Mouse (Mus musculus) ES-E14 (cell line): ENCODE data around the gene Tbc1d10b. TPM values are rescaled to one million over a fixed set of nuclear protein-coding genes. Genes with fewer than 3 reads are reported as not detected.

ENCODE experiments used
- DNase-seq: peaks from one replicate; pipeline ENCODE4 v3.0.0-alpha.2; 2013; ENCODE audit warnings: low read depth, low spot score
- H3K27ac ChIP-seq: 2 replicates; pipeline ENCODE4 v1.5.1; 2012; ENCODE audit warnings: low read depth, mild to moderate bottlenecking, low read length, moderate library complexity, mixed read lengths; ENCODE audit not compliant: poor library complexity, insufficient read depth, severe bottlenecking
- H3K36me3 ChIP-seq: 2 replicates; pipeline ENCODE4 v1.6.1; 2012; ENCODE audit warnings: mild to moderate bottlenecking, low read length, moderate library complexity, mixed read lengths; ENCODE audit not compliant: control insufficient read depth, poor library complexity, insufficient read depth, severe bottlenecking
- H3K4me1 ChIP-seq, 2 experiments: fragments of 150-350 bp in 1 of 2; sonication (generic) in 1 of 2; 2 replicates each; pipeline ENCODE4 v1.6.1; 2012; ENCODE audit warnings: low read length in 2 of 2, mild to moderate bottlenecking in 1 of 2, mixed read lengths in 1 of 2; ENCODE audit not compliant: control insufficient read depth in 2 of 2, insufficient read depth in 2 of 2, poor library complexity in 1 of 2
- H3K4me3 ChIP-seq, 2 experiments: fragments of 150-350 bp in 1 of 2; sonication (generic) in 1 of 2; 2 replicates each; pipeline ENCODE4 v1.5.1; 2012; ENCODE audit warnings: low read length in 2 of 2, low read depth in 1 of 2, mild to moderate bottlenecking in 1 of 2, mixed read lengths in 1 of 2; ENCODE audit not compliant: insufficient read depth in 1 of 2, poor library complexity in 1 of 2, severe bottlenecking in 1 of 2
- H3K9ac ChIP-seq: 2 replicates; pipeline ENCODE4 v1.6.1; 2012; ENCODE audit warnings: low read depth, mild to moderate bottlenecking, low read length, mixed read lengths; ENCODE audit not compliant: poor library complexity, insufficient read depth, severe bottlenecking
- H3K9me3 ChIP-seq: fragments of 150-350 bp; sonication (generic); 2 replicates; pipeline ENCODE4 v1.6.1; 2012; ENCODE audit warnings: low read depth, mild to moderate bottlenecking, low read length; ENCODE audit not compliant: control insufficient read depth, insufficient read depth
- CHD2 ChIP-seq: IDR thresholded peaks from 2 replicates; pipeline ENCODE4 v1.6.1; 2014; ENCODE audit warnings: mild to moderate bottlenecking, low read depth, low read length, inconsistent platforms
- HCFC1 ChIP-seq: IDR thresholded peaks from 2 replicates; pipeline ENCODE4 v1.6.1; 2012; ENCODE audit warnings: low read length, inconsistent platforms, borderline replicate concordance; ENCODE audit not compliant: insufficient read depth
- MAFK ChIP-seq: IDR thresholded peaks from 2 replicates; pipeline ENCODE4 v1.6.1; 2014; ENCODE audit warnings: mild to moderate bottlenecking, low read depth, low read length, inconsistent platforms; ENCODE audit not compliant: insufficient read depth
- ZC3H11A ChIP-seq: IDR thresholded peaks from 2 replicates; pipeline ENCODE4 v1.6.1; 2012; ENCODE audit warnings: low read depth, mild to moderate bottlenecking, inconsistent platforms, low read length, borderline replicate concordance
- ZNF384 ChIP-seq: IDR thresholded peaks from 2 replicates; pipeline ENCODE4 v1.6.1; 2012; ENCODE audit warnings: low read depth, low read length, inconsistent platforms
- in situ Hi-C, 2 experiments: fragments of 600-800 bp; cut with MboI; formaldehyde crosslinking; loops; one replicate each; pipeline ENCODE4 v1.15.1; 2025; ENCODE audit warnings: low sequenced_read_pairs in 2 of 2, inconsistent platforms in 1 of 2; ENCODE audit not compliant: unreplicated experiment in 2 of 2
- total RNA-seq: library from RNA; depleted of rRNA; stranded (reverse); fragments of 300-350 nt; gene quantifications from 2 replicates; pipeline ENCODE4 v1.2.3, GENCODE M21; 2012

Tbc1d10b gene
- total RNA-seq, 1 experiment, result 63.3 TPM

DNA sequence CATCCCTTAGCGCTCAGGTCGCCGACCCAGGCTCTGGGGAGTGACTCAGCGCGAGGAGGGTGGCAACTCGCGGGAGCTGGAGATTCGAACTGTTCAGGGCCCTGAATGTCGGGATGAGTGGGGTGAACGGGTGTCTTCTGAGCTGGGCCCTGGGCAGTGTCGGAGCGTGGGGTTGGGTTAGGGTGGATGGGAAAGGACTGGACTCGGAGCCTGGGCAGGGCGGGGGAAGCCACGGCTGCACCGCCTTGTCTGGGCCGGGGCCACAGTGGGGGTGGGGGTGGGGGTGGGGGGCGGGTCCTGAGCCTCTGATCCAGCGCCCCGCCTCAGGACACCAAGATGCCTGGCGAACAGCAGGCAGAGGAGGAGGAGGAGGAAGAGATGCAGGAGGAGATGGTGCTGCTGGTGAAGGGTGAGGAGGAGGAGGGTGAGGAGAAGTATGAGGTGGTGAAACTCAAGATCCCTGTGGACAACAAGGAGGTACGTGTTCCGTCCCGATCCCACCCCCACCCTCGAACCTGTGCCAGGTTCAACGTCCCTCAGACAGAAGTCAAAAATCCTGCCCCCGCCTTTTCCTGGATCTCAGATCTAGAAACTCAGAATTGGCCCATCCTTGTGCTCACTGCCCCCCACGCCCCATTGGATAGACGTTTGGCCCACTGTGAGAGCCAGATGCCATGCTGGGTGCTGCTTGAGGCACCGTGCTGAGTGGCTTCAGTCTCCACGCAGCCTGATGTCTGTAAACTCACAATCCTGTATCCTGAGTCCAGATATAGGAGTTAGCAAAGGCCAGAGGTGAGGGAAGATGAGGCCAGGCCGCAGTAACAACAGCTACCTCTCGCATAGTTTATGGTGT, 36.6 kb upstream of the Tbc1d10b start:
- peaks cover 0 to 5% of the 10 kb centered on the region in 2 experiments; a peak in 1 of 4 replicates for H3K4me1 ChIP-seq
- DNase-seq, result no peak
- H3K9me3 ChIP-seq, result peaks cover 3% of the 10 kb centered on the region; the same call in 1 of the 2 replicates
- peak overlapping the region; percentile 95 for H3K9ac ChIP-seq
- TF ChIP-seq MAFK (peak; percentile 35; the same call in 1 of the 2 replicates), ZC3H11A (no peak)
- peak overlapping the region; percentile 86 for H3K27ac ChIP-seq
- peak overlapping the region; percentile 90 to 96 for H3K4me3 ChIP-seq
- in situ Hi-C loops, result no loop called here
- peaks cover 9% of the 10 kb centered on the region; the same call in 1 of the 2 replicates for H3K36me3 ChIP-seq

DNA sequence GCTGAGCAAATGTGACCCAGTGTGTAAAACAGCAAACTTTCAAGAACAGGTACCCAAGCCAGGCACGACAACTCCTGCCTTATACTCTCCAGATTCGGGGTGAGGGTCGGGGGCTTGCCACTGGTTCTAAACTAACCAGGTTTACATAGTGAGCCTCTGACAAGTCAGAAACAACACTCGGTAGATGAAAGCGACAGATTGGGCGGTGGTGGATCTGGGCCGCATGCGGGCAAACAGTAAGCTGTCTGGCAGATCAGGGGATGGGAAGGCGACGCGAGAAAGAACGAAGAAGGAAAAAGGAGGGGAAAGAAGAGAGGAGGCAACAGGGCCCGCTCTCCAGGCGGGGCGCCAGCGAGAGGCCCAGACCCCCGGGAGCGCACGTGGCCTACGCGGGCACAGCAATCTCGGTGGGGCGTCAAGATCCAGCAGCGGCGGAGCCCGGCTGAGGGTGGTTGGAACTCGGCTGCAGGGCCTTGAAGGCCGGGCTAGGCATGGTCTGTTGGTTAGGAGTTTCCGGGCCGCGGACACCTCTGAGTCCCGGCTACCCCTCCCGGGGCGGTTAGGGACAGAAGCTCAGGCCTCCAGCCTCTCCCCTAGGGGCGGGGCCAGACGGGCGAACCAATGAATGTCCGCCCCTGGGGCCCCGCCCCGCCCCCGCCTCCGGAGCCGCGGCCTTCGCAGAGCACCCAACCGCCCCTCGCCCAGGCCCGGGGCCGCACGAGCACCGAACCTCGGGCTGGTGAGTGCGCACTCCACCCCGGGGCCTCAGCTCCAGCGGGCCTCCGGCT, 35.8 kb upstream of the Tbc1d10b start, which contains the start of gene Zfp771:
TSS of gene Zfp771 (plus strand) at position 405 of the 788 bp plus-strand sequence.
- Histone ChIP-seq H3K4me3 (peak within 1 kb of the TSS; percentile 90 to 96), H3K4me1 (peaks cover 0 to 5% of the 10 kb centered on the region in 2 experiments; a peak in 1 of 4 replicates), H3K36me3 (peaks cover 6% of the 10 kb centered on the region; the same call in 1 of the 2 replicates), H3K9me3 (peaks cover 4% of the 10 kb centered on the region; the same call in 1 of the 2 replicates), H3K27ac (peak within 1 kb of the TSS; percentile 86), H3K9ac (peak within 1 kb of the TSS; percentile 95)
- TF ChIP-seq ZNF384, result no peak
- TF ChIP-seq HCFC1, result 0 out of 2 replicates have a peak, but pooled peaks have one; percentile 21
- peak; percentile 91 for DNase-seq
- in situ Hi-C loops, result no loop called here

DNA sequence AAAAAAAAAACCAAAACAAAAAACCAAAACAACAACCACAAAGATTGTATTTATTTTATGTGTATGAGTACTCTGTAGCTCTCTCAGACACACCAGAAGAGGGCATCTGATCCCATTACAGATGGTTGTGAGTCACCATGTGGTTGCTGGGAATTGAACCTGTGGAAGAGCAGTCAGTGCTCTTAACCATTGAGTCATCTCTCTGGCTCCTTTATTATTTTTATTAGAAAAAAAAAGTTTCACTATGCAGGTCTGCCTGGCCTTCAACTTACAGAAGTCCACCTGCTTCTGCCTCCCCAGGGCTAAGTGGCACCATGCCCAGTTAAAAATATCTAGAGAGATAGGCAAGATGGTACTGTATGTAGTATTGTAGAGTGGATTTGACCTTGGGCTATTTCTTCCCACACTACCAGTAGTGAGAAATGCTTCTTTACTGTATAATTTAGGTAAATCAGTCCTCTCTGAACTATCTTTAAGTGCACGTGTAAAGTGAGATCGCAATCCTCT, 35.1 kb upstream of the Tbc1d10b start:
- DNase-seq, result no peak
- H3K27ac ChIP-seq, result no peak overlapping the region
- peaks cover 6% of the 10 kb centered on the region; the same call in 1 of the 2 replicates for H3K9me3 ChIP-seq
- peak overlapping the region in 1 of 2 experiments; percentile 96; a peak in 1 of 4 replicates for H3K4me3 ChIP-seq
- TF ChIP-seq MAFK (no peak), ZNF384 (no peak), ZC3H11A (no peak), HCFC1 (no peak), CHD2 (no peak)
- peak overlapping the region; percentile 83; the same call in 1 of the 2 replicates for H3K9ac ChIP-seq
- H3K36me3 ChIP-seq, result peaks cover 6% of the 10 kb centered on the region; the same call in 1 of the 2 replicates
- in situ Hi-C loops, result no loop called here
- peaks cover 0 to 5% of the 10 kb centered on the region in 2 experiments; a peak in 1 of 4 replicates for H3K4me1 ChIP-seq

DNA sequence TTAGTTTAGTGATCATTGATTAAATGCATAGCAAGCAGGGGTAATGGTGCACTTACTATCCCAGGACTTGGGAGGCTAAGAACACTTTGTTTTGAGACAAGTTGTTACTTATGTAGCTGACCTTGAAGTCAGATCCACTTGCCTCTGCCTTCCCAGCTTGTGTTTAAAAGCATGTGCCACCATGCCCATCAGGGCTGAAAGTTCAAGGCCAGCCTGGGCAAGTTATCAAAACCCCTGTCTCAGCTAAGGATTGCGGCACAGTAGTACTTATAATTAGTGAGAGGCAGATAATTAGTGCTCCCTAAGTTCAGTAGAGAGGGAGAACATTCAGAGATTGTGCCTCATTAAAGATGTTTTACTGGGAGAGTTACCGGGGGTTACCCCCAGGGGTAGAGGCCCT, 26.5 kb upstream of the Tbc1d10b start:
- Histone ChIP-seq H3K9ac (no peak overlapping the region), H3K4me3 (peak overlapping the region; percentile 81 to 83; a peak in 2 of 4 replicates), H3K36me3 (peaks cover 43% of the 10 kb centered on the region), H3K27ac (no peak overlapping the region), H3K4me1 (peaks cover 0 to 11% of the 10 kb centered on the region in 2 experiments; a peak in 2 of 4 replicates), H3K9me3 (0 out of 2 replicates have a peak, but pooled peaks cover 2% of the 10 kb centered on the region)
- in situ Hi-C loops, result no loop called here
- no peak for TF ChIP-seq CHD2
- TF ChIP-seq MAFK, result no peak
- no peak for TF ChIP-seq HCFC1
- no peak for TF ChIP-seq ZNF384
- TF ChIP-seq ZC3H11A, result no peak
- no peak for DNase-seq
